Mouse (Mus musculus) brown adipose tissue, adult 24 weeks (tissue): ENCODE data around the gene Oxnad1. TPM values are rescaled to one million over a fixed set of nuclear protein-coding genes. Genes with fewer than 3 reads are reported as not detected.

Experiments
- H3K27ac ChIP-seq: fragments of 200-500 bp; replicated peaks from 2 replicates; pipeline ENCODE4 v1.5.1; 2012; ENCODE audit warnings: low read depth, mild to moderate bottlenecking, low read length
- H3K4me1 ChIP-seq: fragments of 200-500 bp; 2 replicates; pipeline ENCODE4 v1.6.1; 2012; ENCODE audit warnings: low read length, mixed read lengths; ENCODE audit not compliant: control insufficient read depth, insufficient read depth, insufficient read length
- H3K4me3 ChIP-seq: fragments of 200-500 bp; 2 replicates; pipeline ENCODE4 v1.5.1; 2012; ENCODE audit warnings: low read depth, mild to moderate bottlenecking, low read length, moderate library complexity; ENCODE audit not compliant: insufficient read depth
- polyA plus RNA-seq: library from polyadenylated mRNA; stranded (reverse); fragments of >200 nt; gene quantifications from 2 replicates; pipeline ENCODE4 v1.2.4, GENCODE M21; 2012; ENCODE audit not compliant: missing spikeins, insufficient read depth, insufficient read length

The Oxnad1 gene
- polyA plus RNA-seq, 1 experiment = 102 TPM

GRCm38 (mm10) chr14:32145809-32146511 is 60.8 kb downstream of the Oxnad1 start:
- Histone ChIP-seq H3K4me3 (no peak overlapping the region), H3K27ac (no peak overlapping the region), H3K4me1 (no peaks in the 10 kb centered on the region)

- Histone ChIP-seq H3K27ac (no peak overlapping the region), H3K4me3 (no peak overlapping the region), H3K4me1 (no peaks in the 10 kb centered on the region)
Observed at GRCm38 (mm10) chr14:32146578-32146977, 61.4 kb downstream of the Oxnad1 start.

GRCm38 (mm10) chr14:32150872-32151271 is 65.7 kb downstream of the Oxnad1 start:
- H3K4me3 ChIP-seq = no peak overlapping the region
- no peaks in the 10 kb centered on the region for H3K4me1 ChIP-seq
- no peak overlapping the region for H3K27ac ChIP-seq

DNA sequence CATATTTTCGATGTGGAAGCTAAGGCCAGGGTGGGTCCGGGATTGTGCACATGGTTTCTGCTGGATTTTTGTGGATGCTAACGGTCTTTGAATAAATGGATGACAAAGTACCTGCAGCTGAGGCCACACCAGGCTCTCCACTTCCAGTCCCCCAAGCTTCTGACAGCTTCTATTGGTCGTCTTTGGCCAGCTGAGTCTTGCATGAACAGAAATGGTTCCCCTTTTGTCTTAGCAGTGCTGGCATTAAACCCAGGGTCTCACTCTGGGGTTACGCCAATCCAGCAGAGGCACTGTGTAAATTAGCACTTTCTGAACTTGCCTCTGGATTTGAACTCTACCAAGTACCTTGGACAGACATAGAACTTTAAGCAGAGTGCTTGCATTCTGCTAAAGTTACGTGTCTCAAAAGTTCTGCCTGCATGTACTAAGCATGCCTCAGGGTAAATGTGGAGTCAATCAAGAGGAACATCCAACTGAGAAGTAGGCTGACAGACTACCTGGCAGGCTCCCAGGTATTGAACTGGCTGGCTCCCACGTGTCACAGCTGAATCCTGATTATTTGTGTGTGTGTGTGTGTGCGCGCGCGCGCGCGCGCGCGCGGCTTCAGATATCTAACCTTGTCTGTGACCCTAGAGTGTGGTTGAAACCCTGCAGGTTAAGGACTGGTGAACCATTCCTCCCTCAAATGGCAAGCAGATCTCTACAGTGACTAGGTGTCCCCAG is 67.2 kb downstream of the Oxnad1 start:
- Histone ChIP-seq H3K4me3 (no peak overlapping the region), H3K4me1 (no peaks in the 10 kb centered on the region), H3K27ac (no peak overlapping the region)

Other genes starting within 250 kb of the Oxnad1 start
- 4.0 and 6.2 TPM in 2 replicates for gene Galnt15, start 56.4 kb upstream of the Oxnad1 start, polyA plus RNA-seq
- 87.7 and 128 TPM in 2 replicates for gene Dph3, start 355 bp downstream of the Oxnad1 start, polyA plus RNA-seq
- gene Msmb, start 56.6 kb downstream of the Oxnad1 start, polyA plus RNA-seq = not detected in 2 replicates
- gene Ncoa4, start 74.5 kb downstream of the Oxnad1 start, polyA plus RNA-seq = 117 and 123 TPM in 2 replicates
- 326 TPM in 2 replicates for gene Timm23, start 116.5 kb downstream of the Oxnad1 start, polyA plus RNA-seq
- gene Parg, start 116.6 kb downstream of the Oxnad1 start, polyA plus RNA-seq = 14.4 and 20.3 TPM in 2 replicates
- gene Ogdhl, start 236.6 kb downstream of the Oxnad1 start, polyA plus RNA-seq = 0.40 TPM in 1 of 2 replicates, not detected in the other